Comparison of ENCODE assay signal across 8 mouse cellular contexts in the genomic region with DNA sequence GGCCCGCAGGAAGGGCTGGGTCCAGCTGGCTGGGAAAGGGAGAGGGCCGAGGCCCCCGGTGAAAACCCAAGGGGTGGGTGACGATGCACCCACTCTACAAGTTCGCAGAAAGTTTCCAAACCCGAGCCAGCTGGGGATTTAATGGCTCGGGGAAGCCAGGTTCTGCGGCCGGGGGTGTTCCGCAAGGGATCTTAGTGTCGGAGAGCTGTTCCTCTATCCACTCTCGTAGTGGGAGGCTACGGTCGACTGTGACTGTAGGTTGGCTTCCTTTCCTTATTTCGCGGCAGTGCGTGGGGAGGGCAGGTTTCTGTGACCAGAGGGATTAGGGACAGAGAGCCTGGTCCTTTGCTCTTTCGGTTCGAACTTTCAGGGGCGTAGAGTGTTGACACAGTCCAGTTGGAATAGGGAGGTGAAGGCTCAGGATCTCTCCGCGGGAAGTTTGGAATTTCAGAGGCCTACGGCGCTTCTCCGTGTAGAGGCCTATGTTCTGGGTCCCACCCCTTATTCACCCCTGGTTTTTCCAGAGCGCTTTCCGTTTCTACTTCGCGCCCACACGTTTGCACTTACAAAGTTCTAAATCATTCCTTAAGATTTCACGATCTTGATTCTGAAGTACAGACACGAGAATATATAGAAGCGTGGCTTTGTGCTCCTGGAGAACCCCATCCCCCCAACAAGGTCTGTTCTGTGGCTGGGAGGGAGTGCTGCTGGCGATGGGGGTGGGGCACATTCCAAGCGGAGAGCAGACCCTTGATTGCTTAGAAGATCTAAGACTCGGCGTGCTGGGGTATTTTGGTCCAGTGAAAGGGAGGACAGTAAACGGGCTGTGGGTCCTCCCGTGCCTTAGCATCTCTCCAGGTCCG. TPM values are rescaled to one million over a fixed set of nuclear protein-coding genes. Genes with fewer than 3 reads are reported as not detected.
A peak's percentile ranks its signal among the peaks of the same experiment; 100 is the strongest.
DNase-seq lines count a peak whose midpoint lies in the region; ATAC-seq and TF ChIP-seq lines count a peak whose summit lies in the region.

No protein-coding gene starts in this region.

- peaks cover 19% of the 10 kb centered on the region for H3K4me1 ChIP-seq in heart, embryonic 12.5 days (replicated peaks)
- no peaks in the 10 kb centered on the region for H3K4me1 ChIP-seq in cortical plate, adult 2 months (ENCODE audit: control insufficient read depth, insufficient read depth, low read length)
- peaks cover 15% of the 10 kb centered on the region for H3K4me1 ChIP-seq in hindbrain, embryonic 11.5 days (replicated peaks; ENCODE audit: control insufficient read depth, insufficient read depth, low read length)
- peaks cover 28% of the 10 kb centered on the region for H3K4me1 ChIP-seq in lung, embryonic 15.5 days
- H3K4me1 ChIP-seq in stomach, embryonic 14.5 days (ENCODE audit: control insufficient read depth, insufficient read depth, low read length) = peaks cover 23% of the 10 kb centered on the region; the same call in 1 of the 2 replicates

- peak overlapping the region; percentile 88 for H3K9ac ChIP-seq in heart, embryonic 12.5 days
- peak overlapping the region; percentile 40 for H3K9ac ChIP-seq in hindbrain, embryonic 11.5 days (ENCODE audit: low read depth, low read length)
- H3K9ac ChIP-seq in lung, embryonic 15.5 days = peak overlapping the region; percentile 70
- peak overlapping the region; percentile 78 for H3K9ac ChIP-seq in stomach, embryonic 14.5 days (replicated peaks; ENCODE audit: low read depth, low read length)

- under 1% methylated on average over 40 of the region's 40 CpGs for WGBS in heart, embryonic 12.5 days
- under 1% methylated on average over 40 of the region's 40 CpGs for WGBS in hindbrain, embryonic 11.5 days
- 1% methylated on average over 40 of the region's 40 CpGs for WGBS in lung, embryonic 15.5 days
- under 1% methylated on average over 40 of the region's 40 CpGs for WGBS in stomach, embryonic 14.5 days

- no peak for TF ChIP-seq POLR2A in cortical plate, adult 2 months (IDR thresholded peaks at IDR 0.05; ENCODE audit: extremely low read depth, insufficient read depth, low read length)

- no peaks in the 10 kb centered on the region for H3K27me3 ChIP-seq in heart, embryonic 12.5 days (replicated peaks)
- peaks cover 46% of the 10 kb centered on the region for H3K27me3 ChIP-seq in hindbrain, embryonic 11.5 days (ENCODE audit: control insufficient read depth, insufficient read depth, low read length)
- H3K27me3 ChIP-seq in lung, embryonic 15.5 days = peaks cover 11% of the 10 kb centered on the region; the same call in 1 of the 2 replicates
- no peaks in the 10 kb centered on the region for H3K27me3 ChIP-seq in stomach, embryonic 14.5 days (ENCODE audit: control insufficient read depth, insufficient read depth, low read length)

- peak overlapping the region; percentile 74 for H3K4me3 ChIP-seq in heart, embryonic 12.5 days
- peak overlapping the region; percentile 48 for H3K4me3 ChIP-seq in cortical plate, adult 2 months (ENCODE audit: insufficient read depth, low read length)
- H3K4me3 ChIP-seq in hindbrain, embryonic 11.5 days (ENCODE audit: low read depth, low read length) = peak overlapping the region; percentile 58
- peak overlapping the region; percentile 62 for H3K4me3 ChIP-seq in lung, embryonic 15.5 days
- H3K4me3 ChIP-seq in stomach, embryonic 14.5 days (ENCODE audit: low read depth, low read length) = peak overlapping the region; percentile 74

- no peak for DNase-seq in heart, postnatal 4 days
- peak; percentile 64 for DNase-seq in hindbrain, embryonic 11.5 days (ENCODE audit: low spot score)
- DNase-seq in urinary bladder, adult 2 months (ENCODE audit: low spot score) = no peak
- DNase-seq in spleen, adult 18-20 months = no peak

- ATAC-seq in heart, embryonic 12.5 days (ENCODE audit: insufficient number of reproducible peaks, low FRiP score) = 0 out of 2 replicates have a peak, but pooled peaks have one; percentile 0
- 0 out of 2 replicates have a peak, but pooled peaks have one; percentile 4 for ATAC-seq in hindbrain, embryonic 11.5 days (ENCODE audit: low FRiP score)
- ATAC-seq in lung, embryonic 15.5 days (ENCODE audit: borderline replicate concordance, extremely low read depth, low FRiP score, low TSS enrichment) = no peak
- ATAC-seq in stomach, embryonic 14.5 days (ENCODE audit: insufficient number of reproducible peaks, insufficient read depth, low FRiP score, low read depth) = peak; percentile 8; the same call in 1 of the 2 replicates

- no peaks in the 10 kb centered on the region for H3K9me3 ChIP-seq in heart, embryonic 12.5 days (replicated peaks)
- no peaks in the 10 kb centered on the region for H3K9me3 ChIP-seq in hindbrain, embryonic 11.5 days (ENCODE audit: control insufficient read depth, low read length)
- no peaks in the 10 kb centered on the region for H3K9me3 ChIP-seq in lung, embryonic 15.5 days
- no peaks in the 10 kb centered on the region for H3K9me3 ChIP-seq in stomach, embryonic 14.5 days (ENCODE audit: control insufficient read depth, low read depth, low read length)

- TF ChIP-seq CTCF in cortical plate, adult 2 months (IDR thresholded peaks at IDR 0.05; ENCODE audit: extremely low read depth, insufficient read depth, low read length) = no peak

- H3K4me2 ChIP-seq in heart, embryonic 12.5 days = peak overlapping the region; percentile 92
- peak overlapping the region; percentile 96 for H3K4me2 ChIP-seq in hindbrain, embryonic 11.5 days (replicated peaks; ENCODE audit: low read depth, low read length)
- H3K4me2 ChIP-seq in lung, embryonic 15.5 days = peak overlapping the region; percentile 97
- peak overlapping the region; percentile 97 for H3K4me2 ChIP-seq in stomach, embryonic 14.5 days (replicated peaks; ENCODE audit: low read depth, low read length)

- no peaks in the 10 kb centered on the region for H3K36me3 ChIP-seq in heart, embryonic 12.5 days
- H3K36me3 ChIP-seq in hindbrain, embryonic 11.5 days (ENCODE audit: control insufficient read depth, insufficient read depth, low read length) = no peaks in the 10 kb centered on the region
- H3K36me3 ChIP-seq in lung, embryonic 15.5 days = no peaks in the 10 kb centered on the region
- no peaks in the 10 kb centered on the region for H3K36me3 ChIP-seq in stomach, embryonic 14.5 days (ENCODE audit: control insufficient read depth, insufficient read depth, low read length)

- peak overlapping the region; percentile 79 for H3K27ac ChIP-seq in heart, embryonic 12.5 days (ENCODE audit: poor library complexity, severe bottlenecking)
- H3K27ac ChIP-seq in cortical plate, adult 2 months (ENCODE audit: insufficient read depth, low read length) = no peak overlapping the region
- H3K27ac ChIP-seq in hindbrain, embryonic 11.5 days (ENCODE audit: low read depth, low read length) = peak overlapping the region; percentile 30; the same call in 1 of the 2 replicates
- peak overlapping the region; percentile 94 for H3K27ac ChIP-seq in lung, embryonic 15.5 days
- peak overlapping the region; percentile 93 for H3K27ac ChIP-seq in stomach, embryonic 14.5 days (ENCODE audit: low read length)

RNA-seq across cellular contexts. Expression of gene Gprc5c, which starts 1.6 kb away (rescaled TPM):
- 26.6 and 26.7 TPM in 2 replicates for polyA plus RNA-seq in heart, embryonic 12.5 days (2016; fragmentation: Nextera tagmentation; extraction: Ambion mirVana)
- 10 to 100 TPM; 11.9 to 12.1 TPM for total RNA-seq in heart, postnatal 4 days (2021)
- polyA plus RNA-seq in cortical plate, adult 2 months (2012; rRNA removed) = 4.2 and 4.3 TPM in 2 replicates
- 17.7 and 18.3 TPM in 2 replicates for polyA plus RNA-seq in hindbrain, embryonic 11.5 days (2014; fragmentation: Nextera tagmentation; extraction: Ambion mirVana)
- 35.4 and 36.1 TPM in 2 replicates for polyA plus RNA-seq in lung, embryonic 15.5 days (2015; fragmentation: Nextera tagmentation; extraction: Ambion mirVana)
- 23.5 and 27.2 TPM in 2 replicates for polyA plus RNA-seq in stomach, embryonic 14.5 days (2014; fragmentation: Nextera tagmentation; extraction: Ambion mirVana)
- polyA plus RNA-seq in urinary bladder, adult 2 months (2012; rRNA removed) = 5.1 and 6.5 TPM in 2 replicates

RNA-seq across cellular contexts. Expression of gene Cd300a, which starts 37.3 kb away (rescaled TPM):
- polyA plus RNA-seq in heart, embryonic 12.5 days (2016; fragmentation: Nextera tagmentation; extraction: Ambion mirVana) = 0.40 and 0.41 TPM in 2 replicates
- total RNA-seq in heart, postnatal 4 days (2021) = under 1 TPM; 0.79 to 0.83 TPM
- 0.81 and 0.88 TPM in 2 replicates for polyA plus RNA-seq in cortical plate, adult 2 months (2012; rRNA removed)
- 0.92 and 1.0 TPM in 2 replicates for polyA plus RNA-seq in hindbrain, embryonic 11.5 days (2014; fragmentation: Nextera tagmentation; extraction: Ambion mirVana)
- polyA plus RNA-seq in lung, embryonic 15.5 days (2015; fragmentation: Nextera tagmentation; extraction: Ambion mirVana) = 1.2 and 1.4 TPM in 2 replicates
- polyA plus RNA-seq in stomach, embryonic 14.5 days (2014; fragmentation: Nextera tagmentation; extraction: Ambion mirVana) = 0.90 and 1.1 TPM in 2 replicates
- polyA plus RNA-seq in urinary bladder, adult 2 months (2012; rRNA removed) = 0.93 and 1.0 TPM in 2 replicates

RNA-seq across cellular contexts. Expression of gene Gpr142, which starts 53.8 kb away (rescaled TPM):
- polyA plus RNA-seq in heart, embryonic 12.5 days (2016; fragmentation: Nextera tagmentation; extraction: Ambion mirVana) = not detected in 2 replicates
- total RNA-seq in heart, postnatal 4 days (2021) = not detected
- polyA plus RNA-seq in cortical plate, adult 2 months (2012; rRNA removed) = not detected in 2 replicates
- 0.20 and 0.45 TPM in 2 replicates for polyA plus RNA-seq in hindbrain, embryonic 11.5 days (2014; fragmentation: Nextera tagmentation; extraction: Ambion mirVana)
- polyA plus RNA-seq in lung, embryonic 15.5 days (2015; fragmentation: Nextera tagmentation; extraction: Ambion mirVana) = not detected in 2 replicates
- polyA plus RNA-seq in stomach, embryonic 14.5 days (2014; fragmentation: Nextera tagmentation; extraction: Ambion mirVana) = 0.23 and 0.39 TPM in 2 replicates
- not detected in 2 replicates for polyA plus RNA-seq in urinary bladder, adult 2 months (2012; rRNA removed)

RNA-seq across cellular contexts. Expression of gene Btbd17, which starts 56.8 kb away (rescaled TPM):
- polyA plus RNA-seq in heart, embryonic 12.5 days (2016; fragmentation: Nextera tagmentation; extraction: Ambion mirVana) = 0.18 TPM in 1 of 2 replicates, not detected in the other
- total RNA-seq in heart, postnatal 4 days (2021) = under 1 TPM; 0.17 to 0.25 TPM
- 50.7 and 56.1 TPM in 2 replicates for polyA plus RNA-seq in cortical plate, adult 2 months (2012; rRNA removed)
- polyA plus RNA-seq in hindbrain, embryonic 11.5 days (2014; fragmentation: Nextera tagmentation; extraction: Ambion mirVana) = 39.2 and 46.2 TPM in 2 replicates
- 0.71 and 1.1 TPM in 2 replicates for polyA plus RNA-seq in lung, embryonic 15.5 days (2015; fragmentation: Nextera tagmentation; extraction: Ambion mirVana)
- 0.98 and 1.6 TPM in 2 replicates for polyA plus RNA-seq in stomach, embryonic 14.5 days (2014; fragmentation: Nextera tagmentation; extraction: Ambion mirVana)
- 0.15 and 0.22 TPM in 2 replicates for polyA plus RNA-seq in urinary bladder, adult 2 months (2012; rRNA removed)
